In genomic region chr1:155853009-155853408, GRCm38 (mm10) we compare ENCODE assay signal across 11 mouse cellular contexts.
"Had no signal": no experiment of that assay in that cellular context is flagged by ENCODE, and none has a peak within 500 bp of the region (broad histone marks: within the 10 kb centered on the region; RNA-seq: fewer than 3 reads in every experiment).

No protein-coding gene starts in this region.

- H3K27me3 ChIP-seq: kidney, embryonic 15.5 days; limb, embryonic 13.5 days; neural tube, embryonic 12.5 days had no signal

- DNase-seq: kidney, adult 2 months; kidney, postnatal 14 days; left cerebral cortex, postnatal 4 days; lung, adult 18-20 months; midbrain, embryonic 14.5 days; thymus, postnatal 4 days had no signal

- H3K9me3 ChIP-seq: kidney, embryonic 15.5 days; limb, embryonic 13.5 days; midbrain, embryonic 10.5 days; neural tube, embryonic 12.5 days had no signal

- H3K27ac ChIP-seq: kidney, embryonic 15.5 days; limb, embryonic 13.5 days; midbrain, embryonic 10.5 days; neural tube, embryonic 12.5 days; stomach, postnatal 0 days had no signal

- H3K4me2 ChIP-seq: kidney, embryonic 15.5 days; limb, embryonic 13.5 days; neural tube, embryonic 12.5 days had no signal

- H3K4me1 ChIP-seq: kidney, embryonic 15.5 days; limb, embryonic 13.5 days; midbrain, embryonic 10.5 days; neural tube, embryonic 12.5 days had no signal

- H3K9ac ChIP-seq: kidney, embryonic 15.5 days; limb, embryonic 13.5 days; neural tube, embryonic 12.5 days had no signal

- H3K4me3 ChIP-seq: kidney, embryonic 15.5 days; limb, embryonic 13.5 days; midbrain, embryonic 10.5 days; neural tube, embryonic 12.5 days had no signal
